Mouse (Mus musculus) lung, embryonic 15.5 days (tissue): ENCODE data around the gene Nr4a3. TPM values are rescaled to one million over a fixed set of nuclear protein-coding genes. Genes with fewer than 3 reads are reported as not detected.
A peak's percentile ranks its signal among the peaks of the same experiment; 100 is the strongest.

Experiments used
- ATAC-seq: fragments of 200-750 bp; cut with Nextera tagmentation; 2 replicates; pipeline ENCODE4 v1.8.0; 2017; ENCODE audit warnings: moderate number of reproducible peaks, borderline replicate concordance; ENCODE audit not compliant: low FRiP score, low TSS enrichment; ENCODE audit errors: extremely low read depth
- H3K27ac ChIP-seq: fragments of 300-500 bp; sonication (generic); 2 replicates; pipeline ENCODE4 v1.5.1; 2015; ENCODE audit warnings: moderate library complexity, mild to moderate bottlenecking, inconsistent platforms
- H3K27me3 ChIP-seq: fragments of 300-500 bp; sonication (generic); 2 replicates; pipeline ENCODE4 v1.6.1; 2015; ENCODE audit warnings: inconsistent platforms
- H3K36me3 ChIP-seq: fragments of 300-500 bp; sonication (generic); 2 replicates; pipeline ENCODE4 v1.6.1; 2015; ENCODE audit warnings: inconsistent platforms
- H3K4me1 ChIP-seq: fragments of 300-500 bp; sonication (generic); 2 replicates; pipeline ENCODE4 v1.6.1; 2015; ENCODE audit warnings: inconsistent platforms
- H3K4me2 ChIP-seq: fragments of 300-500 bp; sonication (generic); 2 replicates; pipeline ENCODE4 v1.6.1; 2015; ENCODE audit warnings: inconsistent platforms, mild to moderate bottlenecking, moderate library complexity
- H3K4me3 ChIP-seq: fragments of 300-500 bp; sonication (generic); 2 replicates; pipeline ENCODE4 v1.5.1; 2015; ENCODE audit warnings: mild to moderate bottlenecking, inconsistent platforms
- H3K9ac ChIP-seq: fragments of 300-500 bp; sonication (generic); 2 replicates; pipeline ENCODE4 v1.6.1; 2015; ENCODE audit warnings: inconsistent platforms
- H3K9me3 ChIP-seq: fragments of 300-500 bp; sonication (generic); 2 replicates; pipeline ENCODE4 v1.6.1; 2016; ENCODE audit warnings: inconsistent platforms
- WGBS: fragments of 180-500 bp; shearing (Covaris S2); methylation state at CpG from one replicate; pipeline ENCODE4 v1.1.7; 2015; 5-methylcytosine and 5-hydroxymethylcytosine counted together
- polyA plus RNA-seq: library from polyadenylated mRNA; unstranded; fragments of >200 nt; fragmentation: Nextera tagmentation; extraction: Ambion mirVana; gene quantifications from 2 replicates; pipeline ENCODE4 v1.2.1, GENCODE M21; 2015

Nr4a3 gene
- polyA plus RNA-seq, 1 experiment from 2014 or later, result 0.11 TPM

GRCm38 (mm10) chr4:48124773-48125469 lies 80.0 kb downstream of the Nr4a3 start, which contains the start of gene Stx17:
TSS of gene Stx17 (plus strand) at chr4:48124915.
- Histone ChIP-seq H3K27ac (no peak within 1 kb of the TSS; the same call in 1 of the 2 replicates), H3K36me3 (no peaks in the 10 kb centered on the region), H3K4me2 (peak within 1 kb of the TSS; percentile 75), H3K27me3 (no peaks in the 10 kb centered on the region), H3K9ac (peak within 1 kb of the TSS; percentile 89), H3K9me3 (no peaks in the 10 kb centered on the region), H3K4me3 (peak within 1 kb of the TSS; percentile 68), H3K4me1 (peaks cover 4% of the 10 kb centered on the region)
- 2% methylated on average over 58 of the region's 58 CpGs for WGBS
- ATAC-seq, result peak; percentile 100

GRCm38 (mm10) chr4:48130314-48130713 lies 85.4 kb downstream of the Nr4a3 start:
- H3K36me3 ChIP-seq, result peaks cover 13% of the 10 kb centered on the region
- H3K27ac ChIP-seq, result no peak overlapping the region
- no peak for ATAC-seq
- WGBS, result 66% methylated on average over 6 of the region's 6 CpGs
- no peak overlapping the region for H3K9ac ChIP-seq
- no peak overlapping the region for H3K4me2 ChIP-seq
- H3K4me3 ChIP-seq, result no peak overlapping the region
- H3K27me3 ChIP-seq, result no peaks in the 10 kb centered on the region
- H3K4me1 ChIP-seq, result no peaks in the 10 kb centered on the region; the same call in none of the 2 replicates
- no peaks in the 10 kb centered on the region for H3K9me3 ChIP-seq

- peaks cover 13% of the 10 kb centered on the region for H3K36me3 ChIP-seq
- no peaks in the 10 kb centered on the region for H3K27me3 ChIP-seq
- H3K9ac ChIP-seq, result no peak overlapping the region
- H3K4me2 ChIP-seq, result no peak overlapping the region
- H3K27ac ChIP-seq, result no peak overlapping the region
- 89% methylated on average over 9 of the region's 9 CpGs for WGBS
- H3K4me3 ChIP-seq, result no peak overlapping the region
- no peaks in the 10 kb centered on the region for H3K9me3 ChIP-seq
- no peaks in the 10 kb centered on the region for H3K4me1 ChIP-seq
- ATAC-seq, result no peak
Measured at GRCm38 (mm10) chr4:48131606-48132005, 86.7 kb downstream of the Nr4a3 start.

GRCm38 (mm10) chr4:48132721-48133120 lies 87.8 kb downstream of the Nr4a3 start:
- Histone ChIP-seq H3K27ac (no peak overlapping the region), H3K4me2 (no peak overlapping the region), H3K4me3 (no peak overlapping the region), H3K27me3 (no peaks in the 10 kb centered on the region), H3K4me1 (no peaks in the 10 kb centered on the region), H3K36me3 (peaks cover 13% of the 10 kb centered on the region), H3K9ac (no peak overlapping the region), H3K9me3 (no peaks in the 10 kb centered on the region)
- 73% methylated on average over 3 of the region's 3 CpGs for WGBS
- no peak for ATAC-seq

Other genes starting within 250 kb of the Nr4a3 start
- gene Stx17, start 79.8 kb downstream of the Nr4a3 start, polyA plus RNA-seq, result 29.6 and 30.4 TPM in 2 replicates
- gene Erp44, start 234.4 kb downstream of the Nr4a3 start, polyA plus RNA-seq, result 89.5 and 91.5 TPM in 2 replicates
- 10.4 and 10.8 TPM in 2 replicates for gene Invs, start 234.6 kb downstream of the Nr4a3 start, polyA plus RNA-seq